Mouse (Mus musculus) ES-E14 (cell line): ENCODE data around the gene Rbfox2. TPM values are rescaled to one million over a fixed set of nuclear protein-coding genes. Genes with fewer than 3 reads are reported as not detected.

ENCODE experiments used
- DNase-seq: peaks from one replicate; pipeline ENCODE4 v3.0.0-alpha.2; 2013; ENCODE audit warnings: low read depth, low spot score
- H3K27ac ChIP-seq: 2 replicates; pipeline ENCODE4 v1.5.1; 2012; ENCODE audit warnings: low read depth, mild to moderate bottlenecking, low read length, moderate library complexity, mixed read lengths; ENCODE audit not compliant: poor library complexity, insufficient read depth, severe bottlenecking
- H3K36me3 ChIP-seq: 2 replicates; pipeline ENCODE4 v1.6.1; 2012; ENCODE audit warnings: mild to moderate bottlenecking, low read length, moderate library complexity, mixed read lengths; ENCODE audit not compliant: control insufficient read depth, poor library complexity, insufficient read depth, severe bottlenecking
- H3K4me1 ChIP-seq, 2 experiments: fragments of 150-350 bp in 1 of 2; sonication (generic) in 1 of 2; 2 replicates each; pipeline ENCODE4 v1.6.1; 2012; ENCODE audit warnings: low read length in 2 of 2, mild to moderate bottlenecking in 1 of 2, mixed read lengths in 1 of 2; ENCODE audit not compliant: control insufficient read depth in 2 of 2, insufficient read depth in 2 of 2, poor library complexity in 1 of 2
- H3K4me3 ChIP-seq, 2 experiments: fragments of 150-350 bp in 1 of 2; sonication (generic) in 1 of 2; 2 replicates each; pipeline ENCODE4 v1.5.1; 2012; ENCODE audit warnings: low read length in 2 of 2, low read depth in 1 of 2, mild to moderate bottlenecking in 1 of 2, mixed read lengths in 1 of 2; ENCODE audit not compliant: insufficient read depth in 1 of 2, poor library complexity in 1 of 2, severe bottlenecking in 1 of 2
- H3K9ac ChIP-seq: 2 replicates; pipeline ENCODE4 v1.6.1; 2012; ENCODE audit warnings: low read depth, mild to moderate bottlenecking, low read length, mixed read lengths; ENCODE audit not compliant: poor library complexity, insufficient read depth, severe bottlenecking
- H3K9me3 ChIP-seq: fragments of 150-350 bp; sonication (generic); 2 replicates; pipeline ENCODE4 v1.6.1; 2012; ENCODE audit warnings: low read depth, mild to moderate bottlenecking, low read length; ENCODE audit not compliant: control insufficient read depth, insufficient read depth
- CHD2 ChIP-seq: IDR thresholded peaks from 2 replicates; pipeline ENCODE4 v1.6.1; 2014; ENCODE audit warnings: mild to moderate bottlenecking, low read depth, low read length, inconsistent platforms
- HCFC1 ChIP-seq: IDR thresholded peaks from 2 replicates; pipeline ENCODE4 v1.6.1; 2012; ENCODE audit warnings: low read length, inconsistent platforms, borderline replicate concordance; ENCODE audit not compliant: insufficient read depth
- MAFK ChIP-seq: IDR thresholded peaks from 2 replicates; pipeline ENCODE4 v1.6.1; 2014; ENCODE audit warnings: mild to moderate bottlenecking, low read depth, low read length, inconsistent platforms; ENCODE audit not compliant: insufficient read depth
- ZC3H11A ChIP-seq: IDR thresholded peaks from 2 replicates; pipeline ENCODE4 v1.6.1; 2012; ENCODE audit warnings: low read depth, mild to moderate bottlenecking, inconsistent platforms, low read length, borderline replicate concordance
- ZNF384 ChIP-seq: IDR thresholded peaks from 2 replicates; pipeline ENCODE4 v1.6.1; 2012; ENCODE audit warnings: low read depth, low read length, inconsistent platforms
- in situ Hi-C, 2 experiments: fragments of 600-800 bp; cut with MboI; formaldehyde crosslinking; loops; one replicate each; pipeline ENCODE4 v1.15.1; 2025; ENCODE audit warnings: low sequenced_read_pairs in 2 of 2, inconsistent platforms in 1 of 2; ENCODE audit not compliant: unreplicated experiment in 2 of 2
- total RNA-seq: library from RNA; depleted of rRNA; stranded (reverse); fragments of 300-350 nt; gene quantifications from 2 replicates; pipeline ENCODE4 v1.2.3, GENCODE M21; 2012

The Rbfox2 gene
- total RNA-seq, 1 experiment = 56.4 TPM

DNA sequence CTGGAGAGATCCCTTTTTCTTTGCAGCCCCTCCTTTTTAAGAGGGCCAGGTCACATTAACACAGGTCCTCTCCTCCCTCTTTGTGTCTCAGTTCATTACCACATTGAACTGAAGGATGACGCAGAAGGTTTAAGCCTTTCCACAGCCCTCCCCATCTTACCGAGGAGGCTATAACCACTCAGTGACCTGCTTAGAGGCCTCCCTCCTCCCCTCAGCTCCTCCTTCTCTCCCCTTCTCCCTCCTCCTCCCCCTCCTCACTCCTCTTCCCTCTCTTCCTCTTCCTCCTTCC is 269.9 kb downstream of the Rbfox2 start:
- DNase-seq = no peak
- Histone ChIP-seq H3K36me3 (no peaks in the 10 kb centered on the region), H3K9me3 (no peaks in the 10 kb centered on the region), H3K4me1 (peaks cover 11 to 36% of the 10 kb centered on the region in 2 experiments; a peak in 3 of 4 replicates), H3K27ac (peak overlapping the region; percentile 64; the same call in 1 of the 2 replicates), H3K4me3 (no peak overlapping the region), H3K9ac (peak overlapping the region; percentile 26; the same call in 1 of the 2 replicates)
- TF ChIP-seq HCFC1 (no peak), MAFK (no peak), ZNF384 (no peak), ZC3H11A (no peak), CHD2 (no peak)
- in situ Hi-C loops = no loop called here

DNA sequence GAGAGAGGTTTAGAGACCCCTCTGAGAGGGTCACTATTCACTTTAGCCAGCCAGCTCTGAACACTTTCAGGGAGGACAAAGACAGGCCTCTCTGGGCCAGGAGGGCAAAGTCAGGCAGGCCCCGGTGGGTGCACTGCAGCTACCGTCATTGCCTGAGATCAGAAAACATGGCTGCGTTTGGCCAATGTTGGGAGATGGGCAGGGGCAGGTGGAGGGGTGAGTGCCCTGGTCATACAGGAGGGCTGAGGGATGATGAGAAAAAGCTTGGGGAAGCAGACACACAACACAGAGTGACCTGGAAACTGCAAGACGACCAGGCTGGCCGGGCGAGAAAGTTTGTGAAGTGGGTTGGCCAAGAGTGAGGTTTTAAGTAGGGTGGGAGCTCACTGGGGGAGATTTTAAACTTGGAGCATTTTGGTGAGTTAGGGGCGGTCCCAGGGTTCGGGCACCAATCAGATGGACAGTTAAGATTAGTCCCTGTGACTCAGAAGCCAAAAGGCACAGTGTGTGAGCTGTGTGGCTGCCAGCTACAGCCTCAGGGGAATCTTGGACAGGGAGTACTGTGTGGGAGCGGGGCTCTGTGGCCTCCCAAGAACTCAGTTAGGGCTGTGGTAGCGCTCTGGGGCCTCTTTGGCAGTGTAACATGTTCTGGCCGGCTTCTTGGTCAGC is 270.4 kb downstream of the Rbfox2 start:
- no peak overlapping the region; a peak in 1 of 4 replicates for H3K4me3 ChIP-seq
- no peak for DNase-seq
- TF ChIP-seq HCFC1 = no peak
- no peak for TF ChIP-seq ZC3H11A
- no peak for TF ChIP-seq CHD2
- TF ChIP-seq MAFK = no peak
- TF ChIP-seq ZNF384 = no peak
- no peaks in the 10 kb centered on the region for H3K9me3 ChIP-seq
- H3K9ac ChIP-seq = peak overlapping the region; percentile 26; the same call in 1 of the 2 replicates
- H3K4me1 ChIP-seq = peaks cover 11 to 36% of the 10 kb centered on the region in 2 experiments; a peak in 3 of 4 replicates
- H3K36me3 ChIP-seq = no peaks in the 10 kb centered on the region
- in situ Hi-C loops = no loop called here
- H3K27ac ChIP-seq = peak overlapping the region; percentile 8; the same call in 1 of the 2 replicates

DNA sequence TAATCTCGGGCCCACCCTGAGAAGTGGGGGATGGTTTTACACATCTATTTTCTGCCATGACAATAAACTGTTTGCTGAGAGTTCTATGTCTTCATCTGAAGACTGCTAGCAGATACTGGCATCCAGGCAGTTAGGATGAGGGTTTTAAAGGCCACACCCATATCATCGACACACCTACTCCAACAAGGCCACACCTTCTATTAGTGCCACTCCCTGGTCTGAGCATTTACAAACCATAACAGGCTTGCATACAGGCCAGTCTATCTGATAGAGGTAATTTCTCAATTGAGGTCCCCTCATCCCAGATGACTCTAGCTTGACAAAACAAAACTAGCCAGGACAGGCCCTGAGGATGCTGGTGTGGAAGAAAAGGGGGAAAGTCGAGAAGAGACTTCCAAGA is 271.2 kb downstream of the Rbfox2 start:
- peaks cover 11 to 34% of the 10 kb centered on the region in 2 experiments; a peak in 3 of 4 replicates for H3K4me1 ChIP-seq
- no peaks in the 10 kb centered on the region for H3K9me3 ChIP-seq
- TF ChIP-seq ZNF384 (no peak), CHD2 (no peak), ZC3H11A (no peak), MAFK (no peak), HCFC1 (no peak)
- H3K9ac ChIP-seq = no peak overlapping the region
- no peak overlapping the region; the same call in 1 of the 2 replicates for H3K27ac ChIP-seq
- no peaks in the 10 kb centered on the region for H3K36me3 ChIP-seq
- in situ Hi-C loops = no loop called here
- DNase-seq = no peak
- H3K4me3 ChIP-seq = no peak overlapping the region

DNA sequence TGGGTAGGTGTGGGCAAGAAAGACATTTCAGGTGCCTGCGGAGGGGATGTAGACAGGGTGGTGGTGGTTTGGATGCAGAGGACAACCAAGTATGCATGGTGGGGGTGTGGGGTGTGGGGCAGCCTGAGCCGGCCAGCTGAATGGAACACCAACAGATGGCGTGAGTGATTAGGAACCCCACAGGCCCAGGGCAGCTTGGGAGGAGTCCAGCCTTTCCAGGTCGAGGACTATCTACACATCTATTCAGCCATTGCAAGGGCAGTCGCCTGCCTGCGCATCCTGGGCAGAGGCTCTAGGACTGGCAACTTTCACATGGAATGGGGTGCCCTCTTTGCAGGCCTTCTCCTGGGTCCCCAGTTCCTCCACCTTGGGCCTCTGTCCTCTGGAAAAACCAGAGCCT is 272.3 kb downstream of the Rbfox2 start:
- Histone ChIP-seq H3K27ac (no peak overlapping the region), H3K9ac (no peak overlapping the region), H3K36me3 (no peaks in the 10 kb centered on the region), H3K9me3 (no peaks in the 10 kb centered on the region), H3K4me3 (no peak overlapping the region), H3K4me1 (peaks cover 9 to 31% of the 10 kb centered on the region in 2 experiments; a peak in 3 of 4 replicates)
- in situ Hi-C loops = no loop called here
- no peak for DNase-seq
- TF ChIP-seq MAFK (no peak), ZNF384 (no peak), ZC3H11A (no peak), CHD2 (no peak), HCFC1 (no peak)

DNA sequence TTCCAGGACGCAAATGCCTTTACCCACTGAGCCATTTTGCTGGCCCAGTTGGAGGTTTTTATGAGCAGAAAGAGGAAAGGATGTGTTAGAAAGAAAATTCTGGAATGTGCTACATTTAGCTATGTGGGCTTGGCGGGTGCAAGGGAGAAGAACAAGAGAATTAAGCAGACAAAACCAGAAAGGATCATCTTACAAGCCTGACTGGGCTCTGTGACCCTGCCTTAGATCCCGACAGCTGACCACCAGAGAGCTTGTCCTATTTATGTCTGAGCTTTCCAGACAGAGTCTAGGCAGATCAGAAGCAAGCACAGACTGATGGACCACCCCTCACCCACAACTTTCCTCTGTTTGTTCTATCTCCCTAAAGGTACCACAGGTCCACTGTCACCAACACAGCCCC is 275.5 kb downstream of the Rbfox2 start:
- H3K9ac ChIP-seq = no peak overlapping the region
- H3K4me1 ChIP-seq = peaks cover 7% of the 10 kb centered on the region in 2 experiments; a peak in 3 of 4 replicates
- no peaks in the 10 kb centered on the region for H3K9me3 ChIP-seq
- in situ Hi-C loops = no loop called here
- no peak overlapping the region for H3K27ac ChIP-seq
- DNase-seq = no peak
- no peak for TF ChIP-seq HCFC1
- no peak for TF ChIP-seq ZNF384
- no peak for TF ChIP-seq MAFK
- H3K36me3 ChIP-seq = no peaks in the 10 kb centered on the region
- H3K4me3 ChIP-seq = no peak overlapping the region
